Mouse (Mus musculus): ENCODE data around the gene Parn. TPM values are rescaled to one million over a fixed set of nuclear protein-coding genes. Genes with fewer than 3 reads are reported as not detected.

Gene Parn
- total and polyA plus RNA-seq, 3 experiments = 26.7 to 160 (median 38.2) TPM

DNA sequence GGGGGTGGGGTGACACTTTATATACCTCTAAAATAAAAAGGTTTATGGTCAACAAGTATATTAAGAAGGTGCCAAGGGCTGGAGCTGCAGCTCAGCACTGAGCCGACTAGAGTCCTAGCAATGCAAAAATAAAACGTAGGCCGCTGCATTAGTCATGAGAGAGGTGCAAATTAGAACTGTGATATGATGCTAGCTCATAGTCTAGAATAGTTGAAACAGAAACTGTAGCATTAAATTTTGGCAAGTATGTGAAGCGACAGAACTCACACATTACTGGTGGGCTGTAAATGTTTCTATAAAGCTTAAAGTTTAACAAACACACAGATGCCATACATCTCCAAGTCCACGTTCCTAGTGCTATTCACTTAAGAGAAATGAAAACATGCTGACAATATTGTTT, 102.7 kb downstream of the Parn start:
- Histone ChIP-seq H3K9ac (ENCODE audit: control insufficient read depth, low read depth, low read length, poor library complexity, severe bottlenecking) (no peak overlapping the region), H3K4me1 (ENCODE audit: control insufficient read depth in 1 of 2, insufficient read depth in 2 of 2, low read length in 2 of 2) (peaks cover 0 to 6% of the 10 kb centered on the region in 2 experiments; a peak in 2 of 4 replicates), H3K27me3 (ENCODE audit: control insufficient read depth in 1 of 2, insufficient read depth in 2 of 2, low read length in 2 of 2) (no peaks in the 10 kb centered on the region), H3K9me3 (replicated peaks; ENCODE audit: insufficient read depth, low read length) (no peaks in the 10 kb centered on the region), H3K79me2 (ENCODE audit: control insufficient read depth, insufficient read depth, low read length, poor library complexity) (no peaks in the 10 kb centered on the region; the same call in 1 of the 2 replicates), H3K4me3 (ENCODE audit: control insufficient read depth in 1 of 2, insufficient read depth in 1 of 2, low read depth in 2 of 2, low read length in 2 of 2) (no peak overlapping the region), H3K27ac (ENCODE audit: control insufficient read depth, low read depth, low read length) (no peak overlapping the region), H3K36me3 (ENCODE audit: control insufficient read depth in 1 of 2, insufficient read depth in 2 of 2, low read length in 2 of 2) (no peaks in the 10 kb centered on the region; a peak in 1 of 4 replicates)
- DNase-seq (ENCODE audit: low read depth, low spot score) = no peak
- TF ChIP-seq SIN3A (IDR thresholded peaks at IDR 0.05; ENCODE audit: low read length) (no peak), ELF1 (IDR thresholded peaks at IDR 0.05; ENCODE audit: low read depth, low read length) (no peak), CHD1 (IDR thresholded peaks at IDR 0.05; ENCODE audit: low read depth, low read length) (no peak), TBP (IDR thresholded peaks at IDR 0.05; ENCODE audit: low read depth, low read length) (no peak), BHLHE40 (IDR thresholded peaks at IDR 0.05; ENCODE audit: borderline replicate concordance, low read depth, low read length) (no peak), EP300 (IDR thresholded peaks at IDR 0.05; ENCODE audit: low read depth in 1 of 2, low read length in 2 of 2) (no peak), NRF1 (IDR thresholded peaks at IDR 0.05; ENCODE audit: insufficient read depth, low read depth, low read length, poor library complexity, severe bottlenecking) (no peak), USF2 (IDR thresholded peaks at IDR 0.05; ENCODE audit: borderline replicate concordance in 1 of 2, insufficient read depth in 1 of 2, low read depth in 1 of 2, low read length in 2 of 2) (no peak), POLR2AphosphoS2 (IDR thresholded peaks at IDR 0.05; ENCODE audit: low read length) (no peak), CTCF (IDR thresholded peaks at IDR 0.05 in 2 of 3, conservative IDR thresholded peaks at IDR 0.05 in 1 of 3; ENCODE audit: control insufficient read depth in 1 of 3, insufficient read depth in 1 of 3, low read depth in 2 of 3, low read length in 3 of 3, poor library complexity in 1 of 3, severe bottlenecking in 1 of 3) (no peak), ETS1 (IDR thresholded peaks at IDR 0.05; ENCODE audit: low read depth, low read length) (no peak), ZKSCAN1 (IDR thresholded peaks at IDR 0.05; ENCODE audit: low read depth, low read length) (no peak), RCOR1 (IDR thresholded peaks at IDR 0.05; ENCODE audit: low read depth, low read length) (no peak), KAT2A (conservative IDR thresholded peaks at IDR 0.05; ENCODE audit: low read depth, low read length) (no peak), ZC3H11A (IDR thresholded peaks at IDR 0.05; ENCODE audit: low read depth, low read length) (no peak), TAL1 (IDR thresholded peaks at IDR 0.05; ENCODE audit: low read length) (no peak)

- H3K4me1 ChIP-seq (ENCODE audit: control insufficient read depth in 1 of 2, insufficient read depth in 2 of 2, low read length in 2 of 2) = no peaks in the 10 kb centered on the region
- H3K4me3 ChIP-seq (ENCODE audit: control insufficient read depth in 1 of 2, insufficient read depth in 1 of 2, low read depth in 2 of 2, low read length in 2 of 2) = no peak overlapping the region
- H3K27me3 ChIP-seq (ENCODE audit: control insufficient read depth in 1 of 2, insufficient read depth in 2 of 2, low read length in 2 of 2) = no peaks in the 10 kb centered on the region
- no peak overlapping the region for H3K27ac ChIP-seq (ENCODE audit: control insufficient read depth, low read depth, low read length)
- no peak for DNase-seq (ENCODE audit: low read depth, low spot score)
- no peak overlapping the region for H3K9ac ChIP-seq (ENCODE audit: control insufficient read depth, low read depth, low read length, poor library complexity, severe bottlenecking)
- no peaks in the 10 kb centered on the region; the same call in 1 of the 2 replicates for H3K79me2 ChIP-seq (ENCODE audit: control insufficient read depth, insufficient read depth, low read length, poor library complexity)
- TF ChIP-seq EP300 (IDR thresholded peaks at IDR 0.05; ENCODE audit: low read depth in 1 of 2, low read length in 2 of 2) (no peak), RAD21 (IDR thresholded peaks at IDR 0.05; ENCODE audit: low read depth, low read length) (no peak), E2F4 (IDR thresholded peaks at IDR 0.05; ENCODE audit: borderline replicate concordance, low read depth, low read length) (no peak), NRF1 (IDR thresholded peaks at IDR 0.05; ENCODE audit: insufficient read depth, low read depth, low read length, poor library complexity, severe bottlenecking) (no peak), CHD2 (IDR thresholded peaks at IDR 0.05; ENCODE audit: low read length) (no peak), ZMIZ1 (IDR thresholded peaks at IDR 0.05; ENCODE audit: low read depth, low read length) (no peak), TCF12 (IDR thresholded peaks at IDR 0.05; ENCODE audit: low read depth, low read length) (no peak), ETS1 (IDR thresholded peaks at IDR 0.05; ENCODE audit: low read depth, low read length) (no peak), POLR2AphosphoS5 (IDR thresholded peaks at IDR 0.05; ENCODE audit: borderline replicate concordance, low read depth, low read length) (no peak), USF2 (IDR thresholded peaks at IDR 0.05; ENCODE audit: borderline replicate concordance in 1 of 2, insufficient read depth in 1 of 2, low read depth in 1 of 2, low read length in 2 of 2) (no peak), USF1 (IDR thresholded peaks at IDR 0.05; ENCODE audit: low read depth, low read length) (no peak), GABPA (IDR thresholded peaks at IDR 0.05; ENCODE audit: low read depth, low read length) (no peak), KAT2A (conservative IDR thresholded peaks at IDR 0.05; ENCODE audit: low read depth, low read length) (no peak), JUND (IDR thresholded peaks at IDR 0.05; ENCODE audit: low read depth, low read length) (no peak), POLR2A (IDR thresholded peaks at IDR 0.05; ENCODE audit: control insufficient read depth in 1 of 2, insufficient read depth in 1 of 2, low read depth in 1 of 2, low read length in 2 of 2, poor library complexity in 1 of 2) (no peak), RCOR1 (IDR thresholded peaks at IDR 0.05; ENCODE audit: low read depth, low read length) (no peak), ELF1 (IDR thresholded peaks at IDR 0.05; ENCODE audit: low read depth, low read length) (no peak)
- no peaks in the 10 kb centered on the region; a peak in 2 of 4 replicates for H3K36me3 ChIP-seq (ENCODE audit: control insufficient read depth in 1 of 2, insufficient read depth in 2 of 2, low read length in 2 of 2)
- H3K9me3 ChIP-seq (replicated peaks; ENCODE audit: insufficient read depth, low read length) = no peaks in the 10 kb centered on the region
Observed at GRCm38 (mm10) chr16:13557784-13558183, 110.2 kb downstream of the Parn start.

Data from MEL (cell line).